27 mouse cellular contexts compared by ENCODE assay signal in the genomic region with DNA sequence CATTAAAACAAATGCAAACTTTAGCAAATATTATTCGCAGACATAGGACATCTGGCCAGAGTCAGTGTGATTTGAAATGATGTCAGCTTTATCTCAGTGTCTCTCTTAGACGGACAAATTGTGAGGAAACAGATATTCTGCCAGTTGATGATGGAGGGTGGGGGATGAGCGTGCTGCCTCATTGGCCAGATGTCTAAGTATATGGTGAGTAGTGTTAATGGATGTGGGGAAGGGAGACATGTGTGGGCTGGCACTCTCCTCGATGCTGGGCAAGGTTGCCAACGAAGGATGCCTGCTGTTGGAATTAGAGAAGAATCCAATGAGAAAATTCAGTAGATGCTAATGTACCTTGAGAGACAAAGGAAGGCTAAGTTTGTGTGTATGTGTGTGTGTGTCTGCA. TPM values are rescaled to one million over a fixed set of nuclear protein-coding genes. Genes with fewer than 3 reads are reported as not detected.
DNase-seq lines count a peak whose midpoint lies in the region; ATAC-seq and TF ChIP-seq lines count a peak whose summit lies in the region.
"Had no signal": no experiment of that assay in that cellular context is flagged by ENCODE, and none has a peak within 500 bp of the region (broad histone marks: within the 10 kb centered on the region; RNA-seq: fewer than 3 reads in every experiment).

No protein-coding gene starts in this region.

- no peak overlapping the region for H3K4me3 ChIP-seq in cerebellum, adult 2 months (replicated peaks; ENCODE audit: insufficient read depth, low read depth, low read length)
- H3K4me3 ChIP-seq in forebrain, postnatal 0 days (ENCODE audit: low read depth, low read length), result no peak overlapping the region
- no peak overlapping the region for H3K4me3 ChIP-seq in forebrain, embryonic 11.5 days (ENCODE audit: low read depth, low read length)
- no peak overlapping the region for H3K4me3 ChIP-seq in intestine, postnatal 0 days (ENCODE audit: low read depth, low read length)
- H3K4me3 ChIP-seq: embryonic facial prominence, embryonic 12.5 days; heart, adult 2 months; hindbrain, embryonic 12.5 days; limb, embryonic 13.5 days; liver, embryonic 12.5 days; midbrain, embryonic 10.5 days; myocyte; neural tube, embryonic 13.5 days had no signal

- no peak overlapping the region for H3K4me2 ChIP-seq in forebrain, postnatal 0 days (ENCODE audit: low read depth)
- H3K4me2 ChIP-seq in forebrain, embryonic 11.5 days (ENCODE audit: low read depth, low read length, severe bottlenecking), result no peak overlapping the region
- H3K4me2 ChIP-seq in intestine, postnatal 0 days (replicated peaks; ENCODE audit: low read depth), result no peak overlapping the region
- H3K4me2 ChIP-seq: embryonic facial prominence, embryonic 12.5 days; hindbrain, embryonic 12.5 days; limb, embryonic 13.5 days; liver, embryonic 12.5 days; neural tube, embryonic 13.5 days had no signal

- no peaks in the 10 kb centered on the region for H3K27me3 ChIP-seq in cerebellum, adult 2 months (ENCODE audit: control insufficient read depth, insufficient read depth, low read length)
- no peaks in the 10 kb centered on the region for H3K27me3 ChIP-seq in forebrain, postnatal 0 days (ENCODE audit: insufficient read depth, low read length)
- no peaks in the 10 kb centered on the region for H3K27me3 ChIP-seq in forebrain, embryonic 11.5 days (ENCODE audit: control insufficient read depth, insufficient read depth, low read length)
- no peaks in the 10 kb centered on the region for H3K27me3 ChIP-seq in intestine, postnatal 0 days (replicated peaks; ENCODE audit: control insufficient read depth, insufficient read depth, low read length)
- H3K27me3 ChIP-seq: embryonic facial prominence, embryonic 12.5 days; hindbrain, embryonic 12.5 days; limb, embryonic 13.5 days; liver, embryonic 12.5 days; neural tube, embryonic 13.5 days had no signal

- no peaks in the 10 kb centered on the region for H3K9me3 ChIP-seq in forebrain, postnatal 0 days (ENCODE audit: low read length)
- H3K9me3 ChIP-seq in forebrain, embryonic 11.5 days (ENCODE audit: control insufficient read depth, low read length), result no peaks in the 10 kb centered on the region
- H3K9me3 ChIP-seq in intestine, postnatal 0 days (ENCODE audit: control insufficient read depth), result no peaks in the 10 kb centered on the region
- H3K9me3 ChIP-seq: embryonic facial prominence, embryonic 12.5 days; hindbrain, embryonic 12.5 days; limb, embryonic 13.5 days; liver, embryonic 12.5 days; midbrain, embryonic 10.5 days; neural tube, embryonic 13.5 days had no signal

- H3K36me3 ChIP-seq in forebrain, postnatal 0 days (ENCODE audit: insufficient read depth), result no peaks in the 10 kb centered on the region
- no peaks in the 10 kb centered on the region for H3K36me3 ChIP-seq in forebrain, embryonic 11.5 days (ENCODE audit: control insufficient read depth, insufficient read depth, low read length)
- H3K36me3 ChIP-seq in intestine, postnatal 0 days (ENCODE audit: control insufficient read depth, insufficient read depth), result no peaks in the 10 kb centered on the region
- H3K36me3 ChIP-seq: embryonic facial prominence, embryonic 12.5 days; hindbrain, embryonic 12.5 days; limb, embryonic 13.5 days; liver, embryonic 12.5 days; midbrain, embryonic 10.5 days; neural tube, embryonic 13.5 days had no signal

- H3K4me1 ChIP-seq in cerebellum, adult 2 months (ENCODE audit: control insufficient read depth, insufficient read depth, low read length), result peaks cover 18% of the 10 kb centered on the region
- no peaks in the 10 kb centered on the region for H3K4me1 ChIP-seq in forebrain, postnatal 0 days (ENCODE audit: insufficient read depth)
- H3K4me1 ChIP-seq in forebrain, embryonic 11.5 days (replicated peaks; ENCODE audit: control insufficient read depth, insufficient read depth, low read length), result no peaks in the 10 kb centered on the region
- H3K4me1 ChIP-seq in intestine, postnatal 0 days (replicated peaks; ENCODE audit: control insufficient read depth, insufficient read depth, low read length), result no peaks in the 10 kb centered on the region
- H3K4me1 ChIP-seq: embryonic facial prominence, embryonic 12.5 days; limb, embryonic 13.5 days; liver, embryonic 12.5 days had no signal

- no peak overlapping the region for H3K9ac ChIP-seq in forebrain, postnatal 0 days
- no peak overlapping the region for H3K9ac ChIP-seq in forebrain, embryonic 11.5 days (ENCODE audit: low read length)
- H3K9ac ChIP-seq in intestine, postnatal 0 days (ENCODE audit: low read depth, low read length), result no peak overlapping the region
- H3K9ac ChIP-seq: embryonic facial prominence, embryonic 12.5 days; hindbrain, embryonic 12.5 days; limb, embryonic 13.5 days; liver, embryonic 12.5 days; neural tube, embryonic 13.5 days had no signal

- no peak for DNase-seq in cerebellum, adult 2 months
- DNase-seq in forebrain, postnatal 0 days, result peak; percentile 41
- no peak for DNase-seq in forebrain, embryonic 11.5 days (ENCODE audit: low spot score)
- peak; percentile 31 for DNase-seq in left cerebral cortex, postnatal 4 days
- no peak for DNase-seq in left cerebral cortex, adult 11 months (ENCODE audit: low spot score)
- peak; percentile 54 for DNase-seq in brain, adult 2 months (ENCODE audit: low read depth, low spot score)
- DNase-seq: adrenal gland, postnatal 14 days; gastrocnemius, postnatal 36 days; heart, adult 2 months; kidney, adult 2 months; lung, adult 2 months; retina, postnatal 1 day; thymus, adult 18-20 months; thymus, postnatal 36 days had no signal

- no peak for TF ChIP-seq CTCF in cerebellum, adult 2 months (IDR thresholded peaks at IDR 0.05; ENCODE audit: borderline replicate concordance, insufficient read depth, low read depth, low read length)
- no peak for TF ChIP-seq CTCF in forebrain, postnatal 0 days (IDR thresholded peaks at IDR 0.05; ENCODE audit: low read depth)
- no peak for TF ChIP-seq CTCF in intestine, postnatal 0 days (IDR thresholded peaks at IDR 0.05; ENCODE audit: low read depth)

- no peak for ATAC-seq in cerebellum, adult (ENCODE audit: insufficient number of reproducible peaks, low FRiP score, low TSS enrichment)
- ATAC-seq in forebrain, postnatal 0 days, result peak; percentile 32; the same call in 1 of the 2 replicates
- ATAC-seq in forebrain, embryonic 11.5 days (replicated peaks; ENCODE audit: low FRiP score), result no peak
- ATAC-seq in intestine, postnatal 0 days, result no peak
- ATAC-seq: CD4-positive, CD25-positive, alpha-beta regulatory T cell, adult 4 months; inflammation-experienced regulatory T-cells, adult 6 months; liver, embryonic 12.5 days; midbrain, embryonic 16.5 days had no signal

- no peak for TF ChIP-seq POLR2A in cerebellum, adult 2 months (IDR thresholded peaks at IDR 0.05; ENCODE audit: borderline replicate concordance, insufficient read depth, low read length)

- intact Hi-C loops in left cerebral cortex, postnatal 4 days (cut with DNase I), result no loop called here

- H3K27ac ChIP-seq in cerebellum, adult 2 months (ENCODE audit: insufficient read depth, low read length), result 0 out of 2 replicates have a peak overlapping the region, but pooled peaks have one; percentile 37
- H3K27ac ChIP-seq in forebrain, postnatal 0 days (ENCODE audit: low read depth, low read length), result no peak overlapping the region
- H3K27ac ChIP-seq in forebrain, embryonic 11.5 days (ENCODE audit: low read depth, low read length), result no peak overlapping the region
- no peak overlapping the region for H3K27ac ChIP-seq in intestine, postnatal 0 days (ENCODE audit: low read depth, low read length)
- H3K27ac ChIP-seq: embryonic facial prominence, embryonic 12.5 days; heart, adult 2 months; hindbrain, embryonic 12.5 days; kidney, postnatal 0 days; limb, embryonic 13.5 days; liver, embryonic 12.5 days; midbrain, embryonic 10.5 days; neural tube, embryonic 13.5 days had no signal

- 63% methylated on average over 5 of the region's 5 CpGs for WGBS in cerebellum, adult 2 months
- WGBS in forebrain, postnatal 0 days, result 57% methylated on average over 5 of the region's 5 CpGs
- 85% methylated on average over 5 of the region's 5 CpGs for WGBS in forebrain, embryonic 11.5 days
- WGBS in intestine, postnatal 0 days, result 71% methylated on average over 5 of the region's 5 CpGs

RNA-seq across cellular contexts. Expression of a gene that starts 25.6 kb away (rescaled TPM):
- 132 and 157 TPM in 2 replicates for polyA plus RNA-seq in cerebellum, adult 2 months (2012; rRNA removed)
- total RNA-seq in forebrain, postnatal 0 days (2014; rRNA removed), result 124 and 129 TPM in 2 replicates
- 213 and 214 TPM in 2 replicates for polyA plus RNA-seq in forebrain, postnatal 0 days (2015; fragmentation: Nextera tagmentation; extraction: Ambion mirVana)
- 4.6 and 6.0 TPM in 2 replicates for polyA plus RNA-seq in forebrain, embryonic 11.5 days (2014; fragmentation: Nextera tagmentation; extraction: Ambion mirVana)
- total RNA-seq in left cerebral cortex, postnatal 4 days (2021), result 100 to 1,000 TPM; 244 to 249 TPM
- polyA plus RNA-seq in intestine, postnatal 0 days (2015; fragmentation: Nextera tagmentation; extraction: Ambion mirVana), result 1.9 and 2.3 TPM in 2 replicates
- polyA plus RNA-seq: CD4-positive, CD25-positive, alpha-beta regulatory T cell, adult 4 months; inflammation-experienced regulatory T-cells, adult 6 months had no signal

Comparison
In these comparisons a context has a peak if more than half of its experiments do, and no peak if none do; other contexts are left out.
1. DNase-seq: peak in forebrain, postnatal 0 days (single experiment), left cerebral cortex, postnatal 4 days (single experiment) and brain, adult 2 months (single experiment); none in cerebellum, adult 2 months (0 of 2), forebrain, embryonic 11.5 days (single experiment) and left cerebral cortex, adult 11 months (single experiment).
2. RNA of a gene that starts 25.6 kb away (polyA plus RNA-seq): 213 to 214 TPM in forebrain, postnatal 0 days and 132 to 157 TPM in cerebellum, adult 2 months; 4.6 to 6.0 TPM in forebrain, embryonic 11.5 days and 1.9 to 2.3 TPM in intestine, postnatal 0 days; every median in the first group is over 10 times any median in the second.